Mouse (Mus musculus) MEL (cell line): ENCODE data around the gene Fkrp. TPM values are rescaled to one million over a fixed set of nuclear protein-coding genes. Genes with fewer than 3 reads are reported as not detected.
A peak's percentile ranks its signal among the peaks of the same experiment; 100 is the strongest.

Source experiments
- DNase-seq: peaks from one replicate; pipeline ENCODE4 v3.0.0; 2011; ENCODE audit warnings: low read depth, low spot score
- H3K27ac ChIP-seq: 2 replicates; pipeline ENCODE4 v1.5.1; 2012; ENCODE audit warnings: low read depth, mild to moderate bottlenecking, control low read depth, low read length, moderate library complexity; ENCODE audit not compliant: control insufficient read depth
- H3K27me3 ChIP-seq, 2 experiments: fragments of 150-350 bp in 1 of 2; sonication (generic) in 1 of 2; 2 replicates each; pipeline ENCODE4 v1.6.1; 2012; ENCODE audit warnings: low read length in 2 of 2, mild to moderate bottlenecking in 2 of 2, improper control_type of control experiment in 1 of 2, moderate library complexity in 1 of 2; ENCODE audit not compliant: insufficient read depth in 2 of 2, control insufficient read depth in 1 of 2
- H3K36me3 ChIP-seq, 2 experiments: 2 replicates each; pipeline ENCODE4 v1.6.1; 2012 to 2014; ENCODE audit warnings: low read length in 2 of 2, improper control_type of control experiment in 1 of 2, inconsistent platforms in 1 of 2, mild to moderate bottlenecking in 1 of 2; ENCODE audit not compliant: insufficient read depth in 2 of 2, control insufficient read depth in 1 of 2
- H3K4me1 ChIP-seq, 2 experiments: fragments of 150-350 bp in 1 of 2; sonication (generic) in 1 of 2; 2 replicates each; pipeline ENCODE4 v1.6.1; 2012; ENCODE audit warnings: low read length in 2 of 2, improper control_type of control experiment in 1 of 2, mild to moderate bottlenecking in 1 of 2; ENCODE audit not compliant: insufficient read depth in 2 of 2, control insufficient read depth in 1 of 2
- H3K4me3 ChIP-seq, 2 experiments: fragments of 150-350 bp in 1 of 2; sonication (generic) in 1 of 2; 2 replicates each; pipeline ENCODE4 v1.5.1; 2012; ENCODE audit warnings: low read depth in 2 of 2, low read length in 2 of 2, mild to moderate bottlenecking in 2 of 2, moderate library complexity in 2 of 2, control low read depth in 1 of 2, improper control_type of control experiment in 1 of 2; ENCODE audit not compliant: control insufficient read depth in 1 of 2, insufficient read depth in 1 of 2
- H3K79me2 ChIP-seq: 2 replicates; pipeline ENCODE4 v1.6.1; 2012; ENCODE audit warnings: mild to moderate bottlenecking, low read length, moderate library complexity; ENCODE audit not compliant: control insufficient read depth, poor library complexity, insufficient read depth
- H3K9ac ChIP-seq: 2 replicates; pipeline ENCODE4 v1.6.1; 2012; ENCODE audit warnings: low read depth, mild to moderate bottlenecking, control low read depth, low read length, moderate library complexity; ENCODE audit not compliant: control insufficient read depth, poor library complexity, severe bottlenecking
- H3K9me3 ChIP-seq: fragments of 150-350 bp; sonication (generic); replicated peaks from 2 replicates; pipeline ENCODE4 v1.6.1; 2012; ENCODE audit warnings: mild to moderate bottlenecking, low read length, improper control_type of control experiment, moderate library complexity; ENCODE audit not compliant: insufficient read depth
- BHLHE40 ChIP-seq: IDR thresholded peaks from 2 replicates; pipeline ENCODE4 v1.6.1; 2012; ENCODE audit warnings: low read depth, mild to moderate bottlenecking, inconsistent platforms, low read length, improper control_type of control experiment, borderline replicate concordance
- CHD2 ChIP-seq: IDR thresholded peaks from 2 replicates; pipeline ENCODE4 v1.6.1; 2011; ENCODE audit warnings: low read length, improper control_type of control experiment
- CTCF ChIP-seq, 3 experiments: IDR thresholded peaks in 2 of 3; conservative IDR thresholded peaks in 1 of 3; 2 replicates each; pipeline ENCODE4 v1.5.1; 2011 to 2012; ENCODE audit warnings: low read length in 3 of 3, low read depth in 2 of 3, mild to moderate bottlenecking in 2 of 3, improper control_type of control experiment in 1 of 3, inconsistent platforms in 1 of 3, mixed read lengths in 1 of 3, moderate library complexity in 1 of 3; ENCODE audit not compliant: control insufficient read depth in 1 of 3, insufficient read depth in 1 of 3, poor library complexity in 1 of 3, severe bottlenecking in 1 of 3
- E2F4 ChIP-seq: IDR thresholded peaks from 2 replicates; pipeline ENCODE4 v1.6.1; 2011; ENCODE audit warnings: low read depth, low read length, improper control_type of control experiment, borderline replicate concordance
- ELF1 ChIP-seq: IDR thresholded peaks from 2 replicates; pipeline ENCODE4 v1.6.1; 2014; ENCODE audit warnings: low read depth, mild to moderate bottlenecking, inconsistent platforms, low read length, improper control_type of control experiment, moderate library complexity
- EP300 ChIP-seq, 2 experiments: IDR thresholded peaks; 2 replicates each; pipeline ENCODE4 v1.6.1; 2011; ENCODE audit warnings: improper control_type of control experiment in 2 of 2, low read length in 2 of 2, low read depth in 1 of 2, mild to moderate bottlenecking in 1 of 2
- GATA1 ChIP-seq: IDR thresholded peaks from 2 replicates; pipeline ENCODE4 v1.6.1; 2011; ENCODE audit warnings: low read depth, low read length, improper control_type of control experiment
- HCFC1 ChIP-seq: IDR thresholded peaks from 2 replicates; pipeline ENCODE4 v1.6.1; 2012; ENCODE audit warnings: low read depth, mild to moderate bottlenecking, inconsistent platforms, low read length, improper control_type of control experiment, moderate library complexity
- JUND ChIP-seq: IDR thresholded peaks from 2 replicates; pipeline ENCODE4 v1.6.1; 2011; ENCODE audit warnings: low read depth, mild to moderate bottlenecking, improper control_type of control experiment, low read length
- MAX ChIP-seq: IDR thresholded peaks from 2 replicates; pipeline ENCODE4 v1.6.1; 2011; ENCODE audit warnings: low read length, improper control_type of control experiment
- MAZ ChIP-seq: IDR thresholded peaks from 2 replicates; pipeline ENCODE4 v1.6.1; 2012; ENCODE audit warnings: low read depth, mild to moderate bottlenecking, inconsistent platforms, low read length, improper control_type of control experiment
- MXI1 ChIP-seq: IDR thresholded peaks from 2 replicates; pipeline ENCODE4 v1.6.1; 2011; ENCODE audit warnings: mild to moderate bottlenecking, low read depth, low read length, improper control_type of control experiment
- MYB ChIP-seq: IDR thresholded peaks from 2 replicates; pipeline ENCODE4 v1.6.1; 2011; ENCODE audit warnings: mild to moderate bottlenecking, low read depth, low read length, improper control_type of control experiment
- MYC ChIP-seq: IDR thresholded peaks from 2 replicates; pipeline ENCODE4 v1.6.1; 2011; ENCODE audit warnings: low read depth, mild to moderate bottlenecking, low read length, improper control_type of control experiment, moderate library complexity
- NELFE ChIP-seq: IDR thresholded peaks from 2 replicates; pipeline ENCODE4 v1.6.1; 2011; ENCODE audit warnings: low read depth, low read length, improper control_type of control experiment
- NRF1 ChIP-seq: IDR thresholded peaks from 2 replicates; pipeline ENCODE4 v1.6.1; 2014; ENCODE audit warnings: low read depth, mild to moderate bottlenecking, inconsistent platforms, low read length, improper control_type of control experiment, moderate library complexity; ENCODE audit not compliant: poor library complexity, insufficient read depth, severe bottlenecking
- POLR2A ChIP-seq, 2 experiments: IDR thresholded peaks; 2 replicates each; pipeline ENCODE4 v1.6.1; 2011 to 2012; ENCODE audit warnings: low read length in 2 of 2, mild to moderate bottlenecking in 2 of 2, control low read depth in 1 of 2, improper control_type of control experiment in 1 of 2, low read depth in 1 of 2, moderate library complexity in 1 of 2; ENCODE audit not compliant: control insufficient read depth in 1 of 2, insufficient read depth in 1 of 2, poor library complexity in 1 of 2
- POLR2AphosphoS2 ChIP-seq: IDR thresholded peaks from 2 replicates; pipeline ENCODE4 v1.6.1; 2011; ENCODE audit warnings: low read length, improper control_type of control experiment
- RAD21 ChIP-seq: IDR thresholded peaks from 2 replicates; pipeline ENCODE4 v1.6.1; 2011; ENCODE audit warnings: mild to moderate bottlenecking, low read depth, low read length, improper control_type of control experiment
- RCOR1 ChIP-seq: IDR thresholded peaks from 2 replicates; pipeline ENCODE4 v1.6.1; 2012; ENCODE audit warnings: low read depth, mild to moderate bottlenecking, inconsistent platforms, low read length, improper control_type of control experiment
- SMC3 ChIP-seq: IDR thresholded peaks from 2 replicates; pipeline ENCODE4 v1.6.1; 2011; ENCODE audit warnings: low read depth, low read length, improper control_type of control experiment
- TBP ChIP-seq: IDR thresholded peaks from 2 replicates; pipeline ENCODE4 v1.8.0; 2011; ENCODE audit warnings: low read depth, low read length, improper control_type of control experiment
- TCF12 ChIP-seq: IDR thresholded peaks from 2 replicates; pipeline ENCODE4 v1.6.1; 2014; ENCODE audit warnings: low read depth, mild to moderate bottlenecking, inconsistent platforms, low read length, improper control_type of control experiment, moderate library complexity
- UBTF ChIP-seq: IDR thresholded peaks from 2 replicates; pipeline ENCODE4 v1.6.1; 2012; ENCODE audit warnings: low read depth, mild to moderate bottlenecking, inconsistent platforms, low read length, improper control_type of control experiment, moderate library complexity, borderline replicate concordance; ENCODE audit not compliant: insufficient read depth
- USF2 ChIP-seq, 2 experiments: IDR thresholded peaks; 2 replicates each; pipeline ENCODE4 v1.6.1; 2011 to 2012; ENCODE audit warnings: improper control_type of control experiment in 2 of 2, low read length in 2 of 2, borderline replicate concordance in 1 of 2, inconsistent platforms in 1 of 2, low read depth in 1 of 2, mild to moderate bottlenecking in 1 of 2; ENCODE audit not compliant: insufficient read depth in 1 of 2
- ZKSCAN1 ChIP-seq: IDR thresholded peaks from 2 replicates; pipeline ENCODE4 v1.6.1; 2012; ENCODE audit warnings: low read depth, mild to moderate bottlenecking, inconsistent platforms, low read length, improper control_type of control experiment, moderate library complexity
- ZMIZ1 ChIP-seq: IDR thresholded peaks from 2 replicates; pipeline ENCODE4 v1.6.1; 2012; ENCODE audit warnings: low read depth, mild to moderate bottlenecking, inconsistent platforms, low read length, improper control_type of control experiment, moderate library complexity
- ZNF384 ChIP-seq: IDR thresholded peaks from 2 replicates; pipeline ENCODE4 v1.6.1; 2012; ENCODE audit warnings: low read depth, mild to moderate bottlenecking, inconsistent platforms, low read length, improper control_type of control experiment
- polyA plus RNA-seq, 2 experiments: library from polyadenylated mRNA; stranded (reverse) in 1 of 2; unstranded in 1 of 2; fragments of >175 nt in 1 of 2; fragments of >200 nt in 1 of 2; gene quantifications; 2 replicates each; pipeline versions ENCODE4 v1.2.1 to v1.2.4; 2012; ENCODE audit warnings: low replicate concordance in 2 of 2, low read depth in 1 of 2; ENCODE audit not compliant: insufficient read length in 2 of 2, insufficient read depth in 1 of 2, missing spikeins in 1 of 2
- total RNA-seq: library from RNA; depleted of rRNA; stranded (reverse); fragments of 300-350 nt; gene quantifications from 2 replicates; pipeline ENCODE4 v1.2.3, GENCODE M21; 2012

The Fkrp gene
- total and polyA plus RNA-seq, 3 experiments: 15.9 to 19.2 TPM; not detected in 1

DNA sequence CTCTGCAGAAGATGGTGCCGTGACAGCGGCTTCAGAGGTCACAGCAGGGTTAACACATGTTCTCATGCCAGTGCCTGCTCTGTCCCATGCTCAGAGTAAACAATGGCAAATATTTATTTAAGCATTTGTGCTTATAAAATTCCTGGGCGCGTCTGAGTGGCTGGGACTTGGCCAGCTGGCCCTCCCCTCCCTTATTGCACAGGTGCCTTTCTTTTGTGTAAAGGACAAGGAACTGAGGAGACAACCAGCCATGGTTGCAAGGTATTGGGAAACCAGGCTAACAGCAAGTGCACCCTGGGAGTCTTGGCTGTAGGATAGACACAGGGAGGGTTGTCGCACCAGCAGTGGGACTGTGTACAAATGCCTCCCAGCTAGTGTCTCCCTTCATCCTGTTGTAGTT is 24.2 kb downstream of the Fkrp start:
- Histone ChIP-seq H3K79me2 (0 out of 2 replicates have a peak, but pooled peaks cover 2% of the 10 kb centered on the region), H3K4me1 (no peaks in the 10 kb centered on the region), H3K9ac (no peak overlapping the region), H3K36me3 (peaks cover 0 to 9% of the 10 kb centered on the region in 2 experiments; a peak in 1 of 4 replicates), H3K4me3 (no peak overlapping the region), H3K27ac (no peak overlapping the region), H3K27me3 (no peaks in the 10 kb centered on the region), H3K9me3 (no peaks in the 10 kb centered on the region)
- TF ChIP-seq MAX: no peak
- TF ChIP-seq GATA1: no peak
- no peak for TF ChIP-seq ZKSCAN1
- TF ChIP-seq JUND: no peak
- TF ChIP-seq TCF12: no peak
- TF ChIP-seq NRF1: no peak
- no peak for TF ChIP-seq CTCF (IDR thresholded peaks at IDR 0.05 in 2 of 3, conservative IDR thresholded peaks at IDR 0.05 in 1 of 3; ENCODE audit: control insufficient read depth in 1 of 3, insufficient read depth in 1 of 3, low read depth in 2 of 3, low read length in 3 of 3, poor library complexity in 1 of 3, severe bottlenecking in 1 of 3)
- TF ChIP-seq TBP: no peak
- TF ChIP-seq NELFE: no peak
- TF ChIP-seq RCOR1: no peak
- TF ChIP-seq BHLHE40: no peak
- TF ChIP-seq CHD2: no peak
- no peak for TF ChIP-seq UBTF
- TF ChIP-seq E2F4: no peak
- TF ChIP-seq MYC: no peak
- TF ChIP-seq POLR2A (IDR thresholded peaks at IDR 0.05; ENCODE audit: control insufficient read depth in 1 of 2, insufficient read depth in 1 of 2, low read depth in 1 of 2, low read length in 2 of 2, poor library complexity in 1 of 2): no peak
- no peak for DNase-seq

DNA sequence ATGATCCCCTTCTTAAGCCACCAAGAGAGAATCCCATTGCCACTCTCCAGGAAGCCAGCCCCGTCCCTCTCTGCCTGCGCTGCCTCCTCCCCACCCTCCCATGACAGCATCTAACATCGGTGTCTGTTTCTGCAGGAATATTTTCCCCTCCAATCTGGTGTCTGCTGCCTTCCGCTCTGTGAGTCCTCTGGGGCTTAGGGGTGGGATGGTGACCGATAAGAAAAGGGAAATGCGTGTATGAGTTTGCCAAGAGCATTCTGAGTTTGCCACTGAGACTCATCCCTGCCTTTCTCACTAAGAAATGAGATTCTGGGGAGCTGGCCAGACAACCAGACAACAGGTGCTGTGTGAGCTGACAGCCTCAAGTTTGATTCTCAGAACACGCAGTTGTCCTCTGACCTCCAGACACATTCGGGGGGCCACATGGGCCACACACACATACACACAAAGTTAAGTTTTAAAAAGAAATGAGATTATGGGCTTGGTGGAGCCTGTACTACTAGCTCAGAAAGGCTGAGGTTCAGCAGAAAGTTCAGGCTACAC is 30.9 kb downstream of the Fkrp start:
- Histone ChIP-seq H3K27me3 (no peaks in the 10 kb centered on the region), H3K4me1 (peaks cover 0 to 10% of the 10 kb centered on the region in 2 experiments; a peak in 3 of 4 replicates), H3K27ac (no peak overlapping the region), H3K79me2 (peaks cover 52% of the 10 kb centered on the region), H3K9ac (no peak overlapping the region), H3K9me3 (no peaks in the 10 kb centered on the region), H3K36me3 (peaks cover 7 to 17% of the 10 kb centered on the region in 2 experiments; a peak in 3 of 4 replicates), H3K4me3 (no peak overlapping the region)
- peak; percentile 73 for DNase-seq
- peak in 1 of 2 experiments; percentile 30; a peak in 1 of 4 replicates for TF ChIP-seq POLR2A (IDR thresholded peaks at IDR 0.05; ENCODE audit: control insufficient read depth in 1 of 2, insufficient read depth in 1 of 2, low read depth in 1 of 2, low read length in 2 of 2, poor library complexity in 1 of 2)
- no peak for TF ChIP-seq ELF1
- no peak for TF ChIP-seq TBP
- no peak for TF ChIP-seq MAZ
- TF ChIP-seq MXI1: peak; percentile 44; the same call in 1 of the 2 replicates
- no peak for TF ChIP-seq CHD2
- no peak for TF ChIP-seq SMC3
- TF ChIP-seq E2F4: no peak
- TF ChIP-seq MYB: no peak
- TF ChIP-seq HCFC1: no peak
- no peak for TF ChIP-seq RAD21
- no peak for TF ChIP-seq MYC
- TF ChIP-seq TCF12: peak; percentile 24; the same call in 1 of the 2 replicates
- TF ChIP-seq EP300 (IDR thresholded peaks at IDR 0.05; ENCODE audit: low read depth in 1 of 2, low read length in 2 of 2): peak; percentile 28 to 44; a peak in 3 of 4 replicates
- no peak for TF ChIP-seq POLR2AphosphoS2
- peak; percentile 57; the same call in 1 of the 2 replicates for TF ChIP-seq RCOR1
- no peak for TF ChIP-seq UBTF
- 0 out of 2 replicates have a peak, but pooled peaks have one; percentile 2 for TF ChIP-seq ZNF384
- no peak for TF ChIP-seq NRF1
- no peak for TF ChIP-seq ZMIZ1
- TF ChIP-seq JUND: no peak
- TF ChIP-seq MAX: no peak
- no peak for TF ChIP-seq BHLHE40
- TF ChIP-seq USF2 (IDR thresholded peaks at IDR 0.05; ENCODE audit: borderline replicate concordance in 1 of 2, insufficient read depth in 1 of 2, low read depth in 1 of 2, low read length in 2 of 2): no peak
- peak; percentile 59 for TF ChIP-seq GATA1
